24 mouse cellular contexts compared by ENCODE assay signal in genomic region chr1:131987432-131987831, GRCm38 (mm10). TPM values are rescaled to one million over a fixed set of nuclear protein-coding genes. Genes with fewer than 3 reads are reported as not detected.
"Had no signal": no experiment of that assay in that cellular context is flagged by ENCODE, and none has a peak within 500 bp of the region (broad histone marks: within the 10 kb centered on the region; RNA-seq: fewer than 3 reads in every experiment).

No protein-coding gene starts in this region.

- H3K4me3 ChIP-seq: kidney, embryonic 15.5 days; limb, embryonic 10.5 days; limb, embryonic 13.5 days; liver, embryonic 12.5 days; liver, embryonic 15.5 days; lung, embryonic 15.5 days; midbrain, embryonic 12.5 days; myocyte; neural tube, embryonic 13.5 days; stomach, embryonic 15.5 days had no signal

- H3K4me2 ChIP-seq: kidney, embryonic 15.5 days; limb, embryonic 13.5 days; liver, embryonic 12.5 days; liver, embryonic 15.5 days; lung, embryonic 15.5 days; midbrain, embryonic 12.5 days; neural tube, embryonic 13.5 days; stomach, embryonic 15.5 days had no signal

- H3K9me3 ChIP-seq: kidney, embryonic 15.5 days; limb, embryonic 10.5 days; limb, embryonic 13.5 days; liver, embryonic 12.5 days; liver, embryonic 15.5 days; lung, embryonic 15.5 days; midbrain, embryonic 12.5 days; neural tube, embryonic 13.5 days; stomach, embryonic 15.5 days had no signal

- H3K36me3 ChIP-seq: kidney, embryonic 15.5 days; limb, embryonic 10.5 days; limb, embryonic 13.5 days; liver, embryonic 12.5 days; liver, embryonic 15.5 days; lung, embryonic 15.5 days; neural tube, embryonic 13.5 days; stomach, embryonic 15.5 days had no signal

- ATAC-seq: liver, embryonic 12.5 days; midbrain, embryonic 16.5 days had no signal

- H3K9ac ChIP-seq: kidney, embryonic 15.5 days; limb, embryonic 13.5 days; liver, embryonic 12.5 days; liver, embryonic 15.5 days; lung, embryonic 15.5 days; midbrain, embryonic 12.5 days; neural tube, embryonic 13.5 days; stomach, embryonic 15.5 days had no signal

- DNase-seq: kidney, adult 8-10 months; kidney, postnatal 10 days; kidney, postnatal 36 days; layer of hippocampus, postnatal 36 days; liver; lung, adult 18-20 months; retina, postnatal 1 day; right cerebral cortex, postnatal 25 days; spleen, adult 18-20 months; thymus, adult 18-20 months; thymus, postnatal 36 days had no signal

- H3K27me3 ChIP-seq: kidney, embryonic 15.5 days; limb, embryonic 13.5 days; liver, embryonic 12.5 days; liver, embryonic 15.5 days; lung, embryonic 15.5 days; midbrain, embryonic 12.5 days; neural tube, embryonic 13.5 days; stomach, embryonic 15.5 days had no signal

- H3K4me1 ChIP-seq: kidney, embryonic 15.5 days; limb, embryonic 10.5 days; limb, embryonic 13.5 days; liver, embryonic 12.5 days; lung, embryonic 15.5 days; midbrain, embryonic 12.5 days; neural tube, embryonic 13.5 days; stomach, embryonic 15.5 days had no signal

- H3K27ac ChIP-seq: kidney, embryonic 15.5 days; limb, embryonic 10.5 days; limb, embryonic 13.5 days; liver, embryonic 12.5 days; liver, embryonic 15.5 days; lung, embryonic 15.5 days; midbrain, embryonic 12.5 days; neural tube, embryonic 13.5 days; stomach, embryonic 15.5 days had no signal

RNA-seq across cellular contexts. Expression of gene Slc45a3, which starts 24.7 kb away (rescaled TPM):
- total RNA-seq: monocyte, adult 5-6 weeks; neutrophil, adult 5-6 weeks had no signal
